Mouse (Mus musculus): ENCODE results near the gene 1700021F07Rik.

- no peak for TF ChIP-seq CTCF (IDR thresholded peaks at IDR 0.05)
- TF ChIP-seq EP300 (IDR thresholded peaks at IDR 0.05), result no peak
Observed at GRCm38 (mm10) chr2:173532711-173533462, 10.5 kb downstream of the 1700021F07Rik start.
